Mouse (Mus musculus) embryo, embryonic 10 days (tissue): Measurements from ENCODE around the gene Usp21.
"Not testable (repeated sequence)": the region's sequence is repeated elsewhere in the genome, so short reads cannot be mapped to it uniquely, and the experiment has no call there.

Source experiments
- DNase-seq: peaks from one replicate; pipeline ENCODE4 v3.0.0-alpha.2; 2015; ENCODE audit warnings: low spot score

Gene Usp21

DNA sequence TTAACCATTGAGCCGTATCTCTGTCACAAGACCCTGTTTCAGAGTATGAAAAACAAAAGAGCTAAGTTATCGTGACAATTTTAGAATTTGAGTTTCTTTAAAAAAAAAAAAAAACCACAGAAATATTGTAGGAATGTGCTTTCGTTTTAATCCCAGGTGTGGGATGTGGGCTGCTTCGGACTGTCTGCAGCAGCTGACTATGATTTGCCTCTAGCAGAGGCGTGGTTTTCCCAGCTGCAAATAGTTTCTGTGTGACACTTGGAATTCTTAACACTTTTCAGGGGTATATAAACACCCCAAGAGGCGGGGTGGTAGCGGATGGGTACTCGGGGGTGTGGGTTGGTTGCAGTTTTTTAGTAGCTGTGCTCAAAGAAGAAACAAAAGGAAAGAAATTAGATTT lies 42.4 kb downstream of the Usp21 start:
- no peak for DNase-seq

DNA sequence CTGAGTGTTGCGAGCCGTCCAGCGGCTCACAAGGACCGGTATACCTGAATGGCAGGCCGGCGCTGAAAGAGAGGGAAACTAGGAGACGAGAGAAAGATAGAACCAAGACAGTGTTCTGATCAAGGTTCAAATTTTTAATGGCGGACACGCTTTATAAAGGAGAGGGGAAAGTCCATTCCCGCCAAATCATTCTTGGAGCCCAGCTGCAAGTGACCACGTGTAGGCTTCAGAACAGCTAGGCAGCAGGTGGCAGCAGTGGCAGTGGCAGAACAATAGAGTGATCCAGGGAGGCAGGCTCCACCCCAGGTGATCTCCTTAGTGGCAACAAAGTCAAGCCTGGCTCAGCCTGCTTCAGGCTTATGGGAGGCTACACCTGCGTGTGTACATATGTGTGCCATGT lies 45.8 kb downstream of the Usp21 start:
- DNase-seq = not testable (repeated sequence)

DNA sequence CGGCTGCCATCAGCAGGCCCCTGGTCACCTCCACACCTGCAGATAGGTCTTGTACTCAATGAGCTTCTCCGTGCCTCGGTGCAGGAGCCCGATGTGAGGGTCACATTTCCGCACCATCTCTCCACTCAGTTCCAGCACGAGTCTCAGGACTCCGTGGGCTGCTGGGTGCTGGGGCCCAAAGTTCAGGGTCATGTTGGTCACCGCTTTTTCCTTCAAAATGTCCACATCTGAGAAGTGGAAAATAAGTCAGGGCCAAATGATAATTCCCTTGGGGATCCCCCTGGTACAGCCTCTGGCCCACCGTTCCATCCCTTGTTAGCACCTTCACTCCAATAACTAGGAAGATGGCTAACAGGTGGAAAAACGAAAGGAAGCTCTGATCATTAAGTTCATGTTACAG lies 46.9 kb downstream of the Usp21 start:
- no peak for DNase-seq

DNA sequence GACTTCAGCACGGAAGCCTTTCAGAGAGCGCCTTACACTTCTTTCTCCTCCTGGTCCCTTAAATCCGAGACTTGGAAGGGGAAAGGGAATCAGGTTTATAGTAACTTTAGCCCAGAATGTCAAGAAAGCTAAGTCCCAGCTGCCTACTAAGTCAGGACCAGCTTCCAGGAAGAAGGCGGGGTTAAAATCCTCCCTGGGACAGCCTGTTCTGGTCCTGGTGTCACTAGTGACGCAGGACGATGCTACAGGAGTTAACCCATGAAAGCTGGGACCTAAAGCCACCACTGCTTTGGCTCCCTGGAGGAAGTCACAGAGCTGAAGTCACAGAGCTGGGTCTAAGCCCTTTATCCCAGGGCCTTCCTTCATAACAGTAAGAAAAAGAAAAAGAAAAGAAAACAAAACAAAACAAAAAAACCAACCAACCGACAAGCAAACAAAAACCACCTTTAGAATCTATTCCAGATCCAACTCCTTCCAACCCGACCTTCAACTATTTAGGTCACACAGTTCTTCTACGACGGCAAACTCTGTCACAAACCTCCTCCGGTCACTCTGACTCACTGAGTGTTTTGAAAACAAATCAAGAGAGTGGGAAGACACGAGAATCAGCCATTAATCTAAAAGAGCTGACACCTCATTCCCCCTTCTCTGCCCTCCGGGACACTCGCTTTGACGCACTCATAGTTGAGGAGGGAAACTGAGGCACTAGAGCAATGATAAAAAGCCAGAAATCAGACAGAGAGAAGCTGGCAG lies 47.6 kb downstream of the Usp21 start:
- DNase-seq = no peak

DNA sequence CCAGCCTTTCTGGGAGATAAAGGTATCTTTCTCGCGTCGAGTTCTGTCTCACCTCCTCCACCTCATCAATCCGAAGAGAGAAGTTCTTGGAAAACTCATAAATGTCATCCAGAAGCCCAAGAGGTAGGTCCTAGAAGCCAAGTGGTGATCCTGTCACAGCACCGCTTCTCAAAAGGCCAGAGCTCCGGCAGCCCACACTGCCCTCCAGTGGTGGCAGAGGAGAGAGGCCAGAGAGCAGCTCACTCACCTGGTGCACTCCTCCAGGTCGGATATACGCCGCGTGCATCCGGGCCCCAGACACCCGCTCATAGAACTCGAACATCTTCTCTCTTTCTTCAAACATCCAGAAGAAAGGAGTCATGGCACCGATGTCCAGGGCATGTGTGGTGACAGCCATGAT lies 49.3 kb downstream of the Usp21 start:
- DNase-seq = peak; percentile 71

DNA sequence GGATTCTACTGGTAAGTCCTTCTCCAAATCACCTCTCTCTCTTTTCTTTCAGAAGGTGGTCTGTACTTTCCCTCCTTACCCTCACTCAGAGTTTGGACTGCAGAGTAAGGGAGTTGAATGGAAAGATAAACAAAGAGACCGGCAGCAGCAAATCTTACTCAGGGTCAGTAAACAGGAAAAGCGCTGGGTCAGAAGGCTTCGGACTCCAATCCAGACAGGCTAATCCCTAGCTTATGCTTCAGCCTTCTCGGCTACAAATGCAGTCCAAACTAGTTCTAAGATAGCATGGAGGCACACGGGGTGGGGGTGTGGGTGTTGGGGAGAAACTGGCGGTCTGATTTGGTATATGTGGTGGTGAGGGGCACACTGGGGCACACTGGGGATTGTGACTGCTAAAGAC lies 50.4 kb downstream of the Usp21 start:
- no peak for DNase-seq

DNA sequence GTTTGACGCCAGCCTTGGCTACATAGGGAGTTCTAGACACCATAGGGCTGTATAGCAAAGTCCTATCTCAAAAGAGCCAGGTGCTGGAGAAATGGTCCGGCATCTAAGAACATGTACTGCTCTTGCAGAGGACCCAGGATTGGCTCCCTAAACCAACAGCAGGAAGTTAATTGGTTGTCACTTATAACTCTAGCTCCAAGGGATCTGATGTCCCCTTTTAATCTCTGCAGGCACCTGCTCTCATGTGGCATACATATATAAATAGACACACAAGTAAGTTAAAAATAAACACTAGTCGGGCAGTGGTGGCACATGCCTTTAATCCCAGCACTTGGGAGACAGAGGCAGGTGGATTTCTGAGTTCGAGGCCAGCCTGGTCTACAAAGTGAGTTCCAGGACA lies 52.0 kb downstream of the Usp21 start:
- DNase-seq = no peak

DNA sequence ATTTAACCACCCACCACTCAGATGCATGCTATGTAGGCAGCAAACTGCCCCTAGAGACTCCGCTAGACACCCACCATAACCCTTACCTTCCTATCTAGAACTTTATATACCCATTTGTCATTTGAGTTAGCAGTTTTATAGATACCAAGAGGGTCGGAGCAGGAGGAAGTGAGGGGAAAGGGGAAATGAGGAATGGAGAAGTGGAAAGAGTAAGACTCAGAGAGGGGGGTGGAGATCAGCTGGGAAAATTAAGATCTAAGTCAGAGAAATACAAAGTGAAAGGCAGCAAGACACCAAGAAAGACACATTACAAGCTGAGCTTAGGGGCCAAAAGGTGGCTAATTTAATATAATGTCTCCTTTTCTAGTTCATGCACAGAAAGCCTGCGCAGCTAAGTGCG lies 53.3 kb downstream of the Usp21 start:
- DNase-seq = no peak

DNA sequence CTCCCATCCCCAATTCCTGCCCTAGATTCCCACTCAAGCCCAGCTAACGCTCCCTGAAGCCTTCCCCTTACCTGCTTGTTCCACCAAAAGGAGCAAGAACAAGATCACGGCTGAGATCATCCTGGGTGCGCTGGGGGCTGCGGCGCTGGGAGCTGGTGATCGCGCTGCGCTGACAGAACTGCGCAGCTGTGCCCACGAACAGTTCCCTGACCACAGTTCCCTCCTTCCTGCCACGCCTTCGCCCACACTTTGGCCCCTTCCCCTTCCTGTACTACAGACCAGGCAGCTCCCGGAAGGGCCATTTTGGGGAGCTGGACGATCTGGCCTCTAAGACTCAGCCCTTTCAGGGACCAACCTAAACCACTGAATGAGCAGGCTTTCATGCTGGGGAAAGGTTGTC lies 53.7 kb downstream of the Usp21 start, which contains the start of gene Fcer1g:
TSS of gene Fcer1g (minus strand) at position 240 of the 400 bp plus-strand sequence.
- DNase-seq = no peak

DNA sequence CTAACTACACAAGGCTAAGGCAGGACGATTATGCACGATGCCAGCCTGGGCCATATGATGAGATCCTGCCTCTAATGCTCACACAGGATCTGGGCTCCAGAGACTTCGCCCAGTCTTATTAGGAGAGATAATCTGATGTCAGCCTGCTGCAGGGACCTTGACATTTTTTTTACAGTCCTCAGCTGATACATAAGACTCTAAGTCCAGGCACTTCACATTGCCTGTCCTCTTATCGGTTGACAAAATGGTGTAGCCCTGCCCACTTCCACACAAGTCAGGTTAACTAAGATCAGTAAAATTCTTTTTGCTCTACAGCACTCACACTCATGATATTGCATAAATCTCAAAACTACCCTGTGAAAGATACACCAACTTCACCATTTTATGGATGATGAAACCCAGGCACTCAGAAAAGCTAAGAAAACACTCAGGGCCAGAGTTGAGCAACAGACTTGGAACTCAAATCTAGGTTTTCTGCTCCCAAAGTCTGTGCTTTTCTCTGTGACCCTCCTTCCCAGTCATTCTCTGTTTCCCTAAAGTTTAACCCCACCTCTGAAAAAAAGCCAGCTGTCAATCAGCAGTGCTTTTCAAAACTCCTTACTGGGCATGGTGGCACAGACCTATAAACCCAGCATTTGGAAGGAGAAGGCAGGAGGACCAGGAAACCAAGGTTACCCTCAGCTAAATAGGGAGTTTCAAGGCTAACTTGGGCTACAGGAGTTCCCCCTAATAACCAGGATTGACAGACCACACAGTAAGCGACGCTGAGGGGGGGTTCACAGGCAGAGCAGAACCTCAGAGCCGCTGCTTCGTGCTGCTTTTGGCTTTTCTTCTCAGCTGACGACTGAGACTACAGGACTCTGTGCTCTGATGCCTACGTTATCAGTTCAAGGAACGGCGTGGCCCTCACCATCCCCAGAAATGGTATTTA lies 54.7 kb downstream of the Usp21 start:
- DNase-seq = no peak

DNA sequence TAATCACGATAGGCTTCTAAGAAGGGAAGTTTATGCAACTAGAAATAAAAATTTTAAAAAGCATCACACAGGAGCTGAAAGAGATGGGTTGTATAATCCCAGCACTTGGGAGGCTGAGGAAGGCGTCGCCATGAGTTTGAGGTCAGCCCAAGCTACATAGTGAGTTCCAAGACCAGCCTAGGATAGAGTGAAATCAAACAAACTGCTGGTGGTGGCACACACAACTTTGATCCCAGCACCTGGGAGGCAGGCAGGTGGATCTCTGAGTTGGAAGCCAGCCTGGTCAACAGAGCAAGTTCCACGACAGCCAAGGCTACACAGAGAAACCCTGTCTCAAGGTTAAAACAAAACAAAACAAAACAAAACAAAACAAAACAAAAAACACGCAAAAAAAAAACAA lies 55.4 kb downstream of the Usp21 start:
- no peak for DNase-seq
